Mouse (Mus musculus): ENCODE measurements around the gene 4931414P19Rik. TPM values are rescaled to one million over a fixed set of nuclear protein-coding genes. Genes with fewer than 3 reads are reported as not detected.
A peak's percentile ranks its signal among the peaks of the same experiment; 100 is the strongest.
"Not testable (repeated sequence)": the region's sequence is repeated elsewhere in the genome, so short reads cannot be mapped to it uniquely, and the experiment has no call there.

Gene 4931414P19Rik
- polyA plus RNA-seq, 1 experiment from 2014 or later, result 7.7 TPM

- no peak overlapping the region for H3K4me2 ChIP-seq (ENCODE audit: low read depth, low read length)
- no peak overlapping the region for H3K27ac ChIP-seq (replicated peaks; ENCODE audit: low read depth, low read length)
- no peaks in the 10 kb centered on the region for H3K9me3 ChIP-seq (replicated peaks; ENCODE audit: control insufficient read depth, low read length)
- no peaks in the 10 kb centered on the region for H3K27me3 ChIP-seq (ENCODE audit: control insufficient read depth, insufficient read depth, low read length)
- no peaks in the 10 kb centered on the region for H3K36me3 ChIP-seq (replicated peaks; ENCODE audit: control insufficient read depth, insufficient read depth, low read depth, low read length)
- no peak overlapping the region for H3K9ac ChIP-seq (replicated peaks; ENCODE audit: low read length)
- H3K4me1 ChIP-seq (ENCODE audit: control insufficient read depth, insufficient read depth, low read length), result no peaks in the 10 kb centered on the region
- DNase-seq (ENCODE audit: low spot score), result no peak
- 83% methylated on average over 6 of the region's 6 CpGs for WGBS
- no peak overlapping the region for H3K4me3 ChIP-seq (ENCODE audit: low read depth, low read length)
- no peak for ATAC-seq (replicated peaks; ENCODE audit: insufficient number of reproducible peaks, low FRiP score, low TSS enrichment, low read depth)
Measured at GRCm38 (mm10) chr14:54623334-54623733, 17.5 kb upstream of the 4931414P19Rik start.

GRCm38 (mm10) chr14:54621133-54621532 lies 15.3 kb upstream of the 4931414P19Rik start, which contains the start of gene Psmb11:
TSS of gene Psmb11 (plus strand) at chr14:54621433.
- Histone ChIP-seq H3K4me2 (ENCODE audit: low read depth, low read length) (no peak within 1 kb of the TSS), H3K36me3 (replicated peaks; ENCODE audit: control insufficient read depth, insufficient read depth, low read depth, low read length) (no peaks in the 10 kb centered on the region; the same call in 1 of the 2 replicates), H3K27me3 (ENCODE audit: control insufficient read depth, insufficient read depth, low read length) (no peaks in the 10 kb centered on the region), H3K4me3 (ENCODE audit: low read depth, low read length) (no peak within 1 kb of the TSS), H3K9me3 (replicated peaks; ENCODE audit: control insufficient read depth, low read length) (no peaks in the 10 kb centered on the region), H3K27ac (replicated peaks; ENCODE audit: low read depth, low read length) (no peak within 1 kb of the TSS), H3K9ac (replicated peaks; ENCODE audit: low read length) (no peak within 1 kb of the TSS), H3K4me1 (ENCODE audit: control insufficient read depth, insufficient read depth, low read length) (no peaks in the 10 kb centered on the region)
- WGBS, result 77% methylated on average over 1 of the region's 1 CpGs
- ATAC-seq (replicated peaks; ENCODE audit: insufficient number of reproducible peaks, low FRiP score, low TSS enrichment, low read depth) (no peak), DNase-seq (ENCODE audit: low spot score) (no peak)

- no peaks in the 10 kb centered on the region for H3K9me3 ChIP-seq (replicated peaks; ENCODE audit: control insufficient read depth, low read length)
- peak; percentile 94 for DNase-seq (ENCODE audit: low spot score)
- H3K4me3 ChIP-seq (ENCODE audit: low read depth, low read length), result peak within 1 kb of the TSS; percentile 87
- H3K36me3 ChIP-seq (replicated peaks; ENCODE audit: control insufficient read depth, insufficient read depth, low read depth, low read length), result peaks cover 2% of the 10 kb centered on the region
- peak within 1 kb of the TSS; percentile 90 for H3K9ac ChIP-seq (replicated peaks; ENCODE audit: low read length)
- H3K27me3 ChIP-seq (ENCODE audit: control insufficient read depth, insufficient read depth, low read length), result no peaks in the 10 kb centered on the region
- no peaks in the 10 kb centered on the region for H3K4me1 ChIP-seq (ENCODE audit: control insufficient read depth, insufficient read depth, low read length)
- peak; percentile 77 for ATAC-seq (replicated peaks; ENCODE audit: insufficient number of reproducible peaks, low FRiP score, low TSS enrichment, low read depth)
- WGBS, result under 1% methylated on average over 25 of the region's 25 CpGs
- H3K4me2 ChIP-seq (ENCODE audit: low read depth, low read length), result peak within 1 kb of the TSS; percentile 67
- H3K27ac ChIP-seq (replicated peaks; ENCODE audit: low read depth, low read length), result peak within 1 kb of the TSS; percentile 52
Measured at GRCm38 (mm10) chr14:54617897-54618365, 12.1 kb upstream of the 4931414P19Rik start, which contains the start of gene Psmb5. TSS of gene Psmb5 (minus strand) at chr14:54618022.

GRCm38 (mm10) chr14:54617152-54617896 lies 11.5 kb upstream of the 4931414P19Rik start:
- WGBS, result 3% methylated on average over 38 of the region's 38 CpGs
- Histone ChIP-seq H3K4me2 (ENCODE audit: low read depth, low read length) (peak overlapping the region; percentile 67), H3K27me3 (ENCODE audit: control insufficient read depth, insufficient read depth, low read length) (no peaks in the 10 kb centered on the region), H3K9ac (replicated peaks; ENCODE audit: low read length) (peak overlapping the region; percentile 90), H3K9me3 (replicated peaks; ENCODE audit: control insufficient read depth, low read length) (no peaks in the 10 kb centered on the region), H3K27ac (replicated peaks; ENCODE audit: low read depth, low read length) (peak overlapping the region; percentile 52), H3K36me3 (replicated peaks; ENCODE audit: control insufficient read depth, insufficient read depth, low read depth, low read length) (peaks cover 2% of the 10 kb centered on the region), H3K4me1 (ENCODE audit: control insufficient read depth, insufficient read depth, low read length) (no peaks in the 10 kb centered on the region), H3K4me3 (ENCODE audit: low read depth, low read length) (peak overlapping the region; percentile 87)
- ATAC-seq (replicated peaks; ENCODE audit: insufficient number of reproducible peaks, low FRiP score, low TSS enrichment, low read depth), result peak; percentile 40
- peak; percentile 41 for DNase-seq (ENCODE audit: low spot score)

GRCm38 (mm10) chr14:54616226-54616825 lies 10.5 kb upstream of the 4931414P19Rik start:
- WGBS, result 94% methylated on average over 16 of the region's 16 CpGs
- no peak overlapping the region for H3K9ac ChIP-seq (replicated peaks; ENCODE audit: low read length)
- H3K4me1 ChIP-seq (ENCODE audit: control insufficient read depth, insufficient read depth, low read length), result no peaks in the 10 kb centered on the region
- no peak overlapping the region for H3K27ac ChIP-seq (replicated peaks; ENCODE audit: low read depth, low read length)
- ATAC-seq (replicated peaks; ENCODE audit: insufficient number of reproducible peaks, low FRiP score, low TSS enrichment, low read depth) (no peak), DNase-seq (ENCODE audit: low spot score) (no peak)
- H3K27me3 ChIP-seq (ENCODE audit: control insufficient read depth, insufficient read depth, low read length), result no peaks in the 10 kb centered on the region
- no peaks in the 10 kb centered on the region for H3K9me3 ChIP-seq (replicated peaks; ENCODE audit: control insufficient read depth, low read length)
- no peak overlapping the region for H3K4me3 ChIP-seq (ENCODE audit: low read depth, low read length)
- H3K36me3 ChIP-seq (replicated peaks; ENCODE audit: control insufficient read depth, insufficient read depth, low read depth, low read length), result peaks cover 5% of the 10 kb centered on the region
- no peak overlapping the region for H3K4me2 ChIP-seq (ENCODE audit: low read depth, low read length)

- not testable (repeated sequence) for H3K4me3 ChIP-seq (ENCODE audit: low read depth, low read length); H3K36me3 ChIP-seq (replicated peaks; ENCODE audit: control insufficient read depth, insufficient read depth, low read depth, low read length); DNase-seq (ENCODE audit: low spot score); H3K27ac ChIP-seq (replicated peaks; ENCODE audit: low read depth, low read length); H3K9ac ChIP-seq (replicated peaks; ENCODE audit: low read length); H3K4me1 ChIP-seq (ENCODE audit: control insufficient read depth, insufficient read depth, low read length); ATAC-seq (replicated peaks; ENCODE audit: insufficient number of reproducible peaks, low FRiP score, low TSS enrichment, low read depth); H3K9me3 ChIP-seq (replicated peaks; ENCODE audit: control insufficient read depth, low read length); H3K27me3 ChIP-seq (ENCODE audit: control insufficient read depth, insufficient read depth, low read length); H3K4me2 ChIP-seq (ENCODE audit: low read depth, low read length)
- 92% methylated on average over 14 of the region's 16 CpGs for WGBS
Measured at GRCm38 (mm10) chr14:54614130-54614529, 8.3 kb upstream of the 4931414P19Rik start.

- Histone ChIP-seq H3K36me3 (replicated peaks; ENCODE audit: control insufficient read depth, insufficient read depth, low read depth, low read length) (peaks cover 5% of the 10 kb centered on the region), H3K4me2 (ENCODE audit: low read depth, low read length) (no peak overlapping the region), H3K9me3 (replicated peaks; ENCODE audit: control insufficient read depth, low read length) (no peaks in the 10 kb centered on the region), H3K4me1 (ENCODE audit: control insufficient read depth, insufficient read depth, low read length) (no peaks in the 10 kb centered on the region), H3K9ac (replicated peaks; ENCODE audit: low read length) (no peak overlapping the region), H3K27me3 (ENCODE audit: control insufficient read depth, insufficient read depth, low read length) (no peaks in the 10 kb centered on the region), H3K27ac (replicated peaks; ENCODE audit: low read depth, low read length) (no peak overlapping the region), H3K4me3 (ENCODE audit: low read depth, low read length) (no peak overlapping the region)
- WGBS, result 82% methylated on average over 6 of the region's 6 CpGs
- no peak for ATAC-seq (replicated peaks; ENCODE audit: insufficient number of reproducible peaks, low FRiP score, low TSS enrichment, low read depth)
- DNase-seq (ENCODE audit: low spot score), result no peak
Measured at GRCm38 (mm10) chr14:54610648-54611047, 4.9 kb upstream of the 4931414P19Rik start.

GRCm38 (mm10) chr14:54609962-54610361 lies 4.2 kb upstream of the 4931414P19Rik start:
- no peak overlapping the region for H3K9ac ChIP-seq (replicated peaks; ENCODE audit: low read length)
- H3K4me3 ChIP-seq (ENCODE audit: low read depth, low read length), result no peak overlapping the region
- WGBS, result 75% methylated on average over 4 of the region's 4 CpGs
- DNase-seq (ENCODE audit: low spot score) (peak; percentile 48), ATAC-seq (replicated peaks; ENCODE audit: insufficient number of reproducible peaks, low FRiP score, low TSS enrichment, low read depth) (no peak)
- peaks cover 3% of the 10 kb centered on the region for H3K36me3 ChIP-seq (replicated peaks; ENCODE audit: control insufficient read depth, insufficient read depth, low read depth, low read length)
- no peak overlapping the region for H3K4me2 ChIP-seq (ENCODE audit: low read depth, low read length)
- H3K27ac ChIP-seq (replicated peaks; ENCODE audit: low read depth, low read length), result no peak overlapping the region
- no peaks in the 10 kb centered on the region for H3K27me3 ChIP-seq (ENCODE audit: control insufficient read depth, insufficient read depth, low read length)
- no peaks in the 10 kb centered on the region for H3K4me1 ChIP-seq (ENCODE audit: control insufficient read depth, insufficient read depth, low read length)
- no peaks in the 10 kb centered on the region for H3K9me3 ChIP-seq (replicated peaks; ENCODE audit: control insufficient read depth, low read length)
